Mouse (Mus musculus) stomach, postnatal 0 days (tissue): ENCODE data around the gene Mgat4a. TPM values are rescaled to one million over a fixed set of nuclear protein-coding genes. Genes with fewer than 3 reads are reported as not detected.

Experiments used
- ATAC-seq: fragments of 200-750 bp; cut with Nextera tagmentation; 2 replicates; pipeline ENCODE4 v1.8.0; 2017; ENCODE audit not compliant: low FRiP score, low TSS enrichment
- DNase-seq: peaks from one replicate; pipeline ENCODE4 v3.0.0-alpha.2; 2016; ENCODE audit warnings: low spot score
- H3K27ac ChIP-seq: fragments of 300-500 bp; sonication (generic); replicated peaks from 2 replicates; pipeline ENCODE4 v1.5.1; 2014; ENCODE audit warnings: mild to moderate bottlenecking, control low read depth
- H3K27me3 ChIP-seq: fragments of 300-500 bp; sonication (generic); 2 replicates; pipeline ENCODE4 v1.6.1; 2014; ENCODE audit warnings: low read length; ENCODE audit not compliant: control insufficient read depth, insufficient read depth
- H3K36me3 ChIP-seq: fragments of 300-500 bp; sonication (generic); 2 replicates; pipeline ENCODE4 v1.6.1; 2014; ENCODE audit warnings: low read length, mixed read lengths; ENCODE audit not compliant: control insufficient read depth, insufficient read depth
- H3K4me1 ChIP-seq: fragments of 300-500 bp; sonication (generic); replicated peaks from 2 replicates; pipeline ENCODE4 v1.6.1; 2014; ENCODE audit warnings: antibody characterized with exemption; ENCODE audit not compliant: control insufficient read depth, insufficient read depth
- H3K4me2 ChIP-seq: fragments of 300-500 bp; sonication (generic); replicated peaks from 2 replicates; pipeline ENCODE4 v1.6.1; 2014; ENCODE audit warnings: low read depth, mild to moderate bottlenecking, control low read depth, moderate library complexity
- H3K4me3 ChIP-seq: fragments of 300-500 bp; sonication (generic); 2 replicates; pipeline ENCODE4 v1.5.1; 2014; ENCODE audit warnings: low read depth, low read length, control low read depth
- H3K9ac ChIP-seq: fragments of 300-500 bp; sonication (generic); 2 replicates; pipeline ENCODE4 v1.6.1; 2014; ENCODE audit warnings: mild to moderate bottlenecking, low read length, control low read depth, mixed read lengths
- H3K9me3 ChIP-seq: fragments of 300-500 bp; sonication (generic); 2 replicates; pipeline ENCODE4 v1.6.1; 2016; ENCODE audit warnings: low read length; ENCODE audit not compliant: control insufficient read depth
- CTCF ChIP-seq: IDR thresholded peaks from 2 replicates; pipeline ENCODE4 v1.5.1; 2016; ENCODE audit warnings: antibody characterized with exemption, low read depth, mild to moderate bottlenecking, moderate library complexity
- EP300 ChIP-seq: optimal IDR thresholded peaks from 2 replicates; pipeline ENCODE3; 2016; ENCODE audit warnings: antibody characterized with exemption
- WGBS: fragments of 180-500 bp; shearing (Covaris S2); extraction: QIAGEN DNeasy Blood & Tissue Kit; methylation state at CpG from one replicate; pipeline ENCODE4 v1.1.7; 2014; 5-methylcytosine and 5-hydroxymethylcytosine counted together
- polyA plus RNA-seq: library from polyadenylated mRNA; unstranded; fragments of >200 nt; fragmentation: Nextera tagmentation; extraction: Ambion mirVana; gene quantifications from 2 replicates; pipeline ENCODE4 v1.2.1, GENCODE M21; 2015

Mgat4a gene
- polyA plus RNA-seq, 1 experiment from 2014 or later = 13.8 TPM

GRCm38 (mm10) chr1:37572528-37573272 lies 31.9 kb upstream of the Mgat4a start:
- 41% methylated on average over 10 of the region's 10 CpGs for WGBS
- H3K27me3 ChIP-seq = no peaks in the 10 kb centered on the region
- no peak overlapping the region for H3K4me3 ChIP-seq
- H3K36me3 ChIP-seq = no peaks in the 10 kb centered on the region
- no peak overlapping the region for H3K4me2 ChIP-seq
- no peak overlapping the region for H3K9ac ChIP-seq
- TF ChIP-seq CTCF (no peak), EP300 (no peak)
- no peak for DNase-seq
- H3K27ac ChIP-seq = no peak overlapping the region
- H3K4me1 ChIP-seq = no peaks in the 10 kb centered on the region
- no peaks in the 10 kb centered on the region for H3K9me3 ChIP-seq
- ATAC-seq = no peak

GRCm38 (mm10) chr1:37568379-37568778 lies 27.6 kb upstream of the Mgat4a start:
- ATAC-seq (peak; percentile 92), DNase-seq (peak; percentile 31)

GRCm38 (mm10) chr1:37566754-37567153 lies 25.9 kb upstream of the Mgat4a start:
- 57% methylated on average over 4 of the region's 4 CpGs for WGBS
- no peaks in the 10 kb centered on the region for H3K9me3 ChIP-seq
- no peaks in the 10 kb centered on the region for H3K27me3 ChIP-seq
- H3K4me1 ChIP-seq = no peaks in the 10 kb centered on the region
- no peak overlapping the region for H3K4me3 ChIP-seq
- no peak for TF ChIP-seq CTCF
- TF ChIP-seq EP300 = no peak
- DNase-seq (peak; percentile 27), ATAC-seq (peak; percentile 84)
- H3K9ac ChIP-seq = no peak overlapping the region
- H3K27ac ChIP-seq = peak overlapping the region; percentile 69
- no peak overlapping the region for H3K4me2 ChIP-seq
- H3K36me3 ChIP-seq = no peaks in the 10 kb centered on the region

More at GRCm38 (mm10) chr1:37568379-37568778, 27.6 kb upstream of the Mgat4a start:
- TF ChIP-seq EP300 (no peak), CTCF (no peak)
- Histone ChIP-seq H3K9ac (no peak overlapping the region), H3K4me3 (no peak overlapping the region), H3K27me3 (no peaks in the 10 kb centered on the region), H3K9me3 (no peaks in the 10 kb centered on the region), H3K36me3 (no peaks in the 10 kb centered on the region), H3K27ac (no peak overlapping the region), H3K4me1 (no peaks in the 10 kb centered on the region), H3K4me2 (no peak overlapping the region)
- 74% methylated on average over 1 of the region's 1 CpGs for WGBS

GRCm38 (mm10) chr1:37566344-37566743 lies 25.5 kb upstream of the Mgat4a start:
- TF ChIP-seq CTCF (no peak), EP300 (no peak)
- Histone ChIP-seq H3K9ac (no peak overlapping the region), H3K36me3 (no peaks in the 10 kb centered on the region), H3K4me2 (no peak overlapping the region), H3K4me3 (no peak overlapping the region), H3K27ac (peak overlapping the region; percentile 69), H3K9me3 (no peaks in the 10 kb centered on the region), H3K4me1 (no peaks in the 10 kb centered on the region), H3K27me3 (no peaks in the 10 kb centered on the region)
- WGBS = 53% methylated on average over 2 of the region's 2 CpGs
- ATAC-seq (peak; percentile 59), DNase-seq (peak; percentile 20)

- no peaks in the 10 kb centered on the region for H3K36me3 ChIP-seq
- DNase-seq (no peak), ATAC-seq (no peak)
- no peaks in the 10 kb centered on the region for H3K9me3 ChIP-seq
- no peaks in the 10 kb centered on the region for H3K27me3 ChIP-seq
- no peak overlapping the region for H3K4me3 ChIP-seq
- no peak overlapping the region for H3K9ac ChIP-seq
- H3K27ac ChIP-seq = no peak overlapping the region
- no peak overlapping the region for H3K4me2 ChIP-seq
- no peak for TF ChIP-seq CTCF
- no peak for TF ChIP-seq EP300
- H3K4me1 ChIP-seq = no peaks in the 10 kb centered on the region
- 51% methylated on average over 6 of the region's 6 CpGs for WGBS
Measured at GRCm38 (mm10) chr1:37565396-37565795, 24.6 kb upstream of the Mgat4a start.

- no peaks in the 10 kb centered on the region for H3K36me3 ChIP-seq
- H3K4me1 ChIP-seq = no peaks in the 10 kb centered on the region
- WGBS = 82% methylated on average over 3 of the region's 3 CpGs
- no peak for TF ChIP-seq CTCF
- no peak for TF ChIP-seq EP300
- DNase-seq (no peak), ATAC-seq (no peak)
- no peak overlapping the region for H3K4me3 ChIP-seq
- H3K9me3 ChIP-seq = no peaks in the 10 kb centered on the region
- H3K4me2 ChIP-seq = no peak overlapping the region
- no peaks in the 10 kb centered on the region for H3K27me3 ChIP-seq
- H3K27ac ChIP-seq = no peak overlapping the region
- no peak overlapping the region for H3K9ac ChIP-seq
Measured at GRCm38 (mm10) chr1:37561955-37562354, 21.1 kb upstream of the Mgat4a start.
